Mouse (Mus musculus) gastrocnemius, postnatal 4 days (tissue): ENCODE data around the gene 1700093K21Rik. TPM values are rescaled to one million over a fixed set of nuclear protein-coding genes. Genes with fewer than 3 reads are reported as not detected.
"Not testable (repeated sequence)": the region's sequence is repeated elsewhere in the genome, so short reads cannot be mapped to it uniquely, and the experiment has no call there.

ENCODE experiments used
- DNase-seq, 2 experiments: peaks; one replicate each; pipeline ENCODE4 v3.0.0; 2021 to 2022; ENCODE audit warnings: low spot score in 2 of 2, mixed read lengths in 2 of 2
- long read RNA-seq, 2 experiments: library from polyadenylated mRNA; stranded (forward); transcript quantifications; one replicate each; pipeline ENCODE4 v2.0.0; 2021
- microRNA-seq: library from miRNA; unstranded; fragments of <30 nt; microRNA quantifications from one replicate; pipeline ENCODE4 v1.2.0, GENCODE M21; 2021
- total RNA-seq, 2 experiments: library from RNA; stranded (reverse); gene quantifications; 2 replicates each; pipeline ENCODE4 v1.2.3; 2021

Gene 1700093K21Rik
- total RNA-seq = under 1 TPM in 1 of 2 experiments, not detected in 1; 0.39 TPM
- long read RNA-seq, experiment 1 = 0 reads
- long read RNA-seq, experiment 2 = 0 reads

- no peak for DNase-seq
Observed at GRCm38 (mm10) chr11:23520473-23521205, at the start of gene 1700093K21Rik. TSS of gene 1700093K21Rik (minus strand) at chr11:23521155.

- DNase-seq = no peak
Observed at GRCm38 (mm10) chr11:23570130-23570529, 49.2 kb upstream of the 1700093K21Rik start.

GRCm38 (mm10) chr11:23565761-23566160, 44.8 kb upstream of the 1700093K21Rik start:
- DNase-seq = peak; percentile 40 to 71

- no peak for DNase-seq
Observed at GRCm38 (mm10) chr11:23557039-23557630, 36.2 kb upstream of the 1700093K21Rik start.

GRCm38 (mm10) chr11:23537446-23537845, 16.5 kb upstream of the 1700093K21Rik start:
- DNase-seq = no peak

- no peak for DNase-seq
Observed at GRCm38 (mm10) chr11:23518981-23519380, 2.0 kb downstream of the 1700093K21Rik start.

GRCm38 (mm10) chr11:23515315-23515714, 5.6 kb downstream of the 1700093K21Rik start:
- no peak for DNase-seq

- not testable (repeated sequence) for DNase-seq
Observed at GRCm38 (mm10) chr11:23514785-23515184, 6.2 kb downstream of the 1700093K21Rik start.

GRCm38 (mm10) chr11:23504801-23505200, 16.2 kb downstream of the 1700093K21Rik start:
- not testable (repeated sequence) for DNase-seq

- no peak for DNase-seq
Observed at GRCm38 (mm10) chr11:23498609-23499008, 22.3 kb downstream of the 1700093K21Rik start.

GRCm38 (mm10) chr11:23497718-23498509, 23.0 kb downstream of the 1700093K21Rik start, which contains the start of gene Ahsa2:
TSS of gene Ahsa2 (minus strand) at chr11:23498030.
- DNase-seq = peak; percentile 94 to 97

- peak; percentile 47 to 78 for DNase-seq
Observed at GRCm38 (mm10) chr11:23497335-23497717, 23.6 kb downstream of the 1700093K21Rik start.

- DNase-seq = no peak
Observed at GRCm38 (mm10) chr11:23496661-23497060, 24.3 kb downstream of the 1700093K21Rik start.

- no peak for DNase-seq
Observed at GRCm38 (mm10) chr11:23495231-23495630, 25.7 kb downstream of the 1700093K21Rik start.

- DNase-seq = no peak
Observed at GRCm38 (mm10) chr11:23492048-23492790, 28.7 kb downstream of the 1700093K21Rik start.

- no peak for DNase-seq
Observed at GRCm38 (mm10) chr11:23489955-23490354, 31.0 kb downstream of the 1700093K21Rik start.

Small RNA genes within 50 kb of the gene (microRNA-seq; reads per million reads assigned to microRNA genes)
- not detected for gene Gm47279

Other genes starting within 250 kb of the 1700093K21Rik start
- 10 to 100 TPM; 51.7 to 53.9 TPM for gene Usp34, start 214.3 kb downstream of the 1700093K21Rik start, total RNA-seq
- 10 to 100 TPM; 47.3 to 48.4 TPM for gene Ahsa2, start 23.1 kb downstream of the 1700093K21Rik start, total RNA-seq
- 10 to 100 TPM; 11.4 to 14.9 TPM for gene 0610010F05Rik, start 112.5 kb upstream of the 1700093K21Rik start, total RNA-seq
- 10 to 100 TPM; 13.3 to 15.9 TPM for gene Pus10, start 144.5 kb upstream of the 1700093K21Rik start, total RNA-seq
- 10 to 100 TPM; 23.9 to 25.2 TPM for gene Pex13, start 144.8 kb upstream of the 1700093K21Rik start, total RNA-seq
- gene Rel, start 249.8 kb upstream of the 1700093K21Rik start, total RNA-seq = 1 to 10 TPM; 5.1 to 5.6 TPM